Mouse (Mus musculus) midbrain, embryonic 13.5 days (tissue): ENCODE data around the gene Hpcal1. TPM values are rescaled to one million over a fixed set of nuclear protein-coding genes. Genes with fewer than 3 reads are reported as not detected.
A peak's percentile ranks its signal among the peaks of the same experiment; 100 is the strongest.

Experiments
- ATAC-seq: fragments of 200-750 bp; cut with Nextera tagmentation; 2 replicates; pipeline ENCODE4 v1.8.0; 2017; ENCODE audit warnings: mild to moderate bottlenecking, moderate TSS enrichment, moderate library complexity
- H3K27ac ChIP-seq: fragments of 300-500 bp; sonication (generic); 2 replicates; pipeline ENCODE4 v1.5.1; 2015; ENCODE audit warnings: inconsistent platforms, mild to moderate bottlenecking, moderate library complexity
- H3K27me3 ChIP-seq: fragments of 300-500 bp; sonication (generic); 2 replicates; pipeline ENCODE4 v1.6.1; 2015; ENCODE audit warnings: mild to moderate bottlenecking, inconsistent platforms
- H3K36me3 ChIP-seq: fragments of 300-500 bp; sonication (generic); 2 replicates; pipeline ENCODE4 v1.6.1; 2015; ENCODE audit warnings: mild to moderate bottlenecking, inconsistent platforms
- H3K4me1 ChIP-seq: fragments of 300-500 bp; sonication (generic); replicated peaks from 2 replicates; pipeline ENCODE4 v1.6.1; 2015; ENCODE audit warnings: inconsistent platforms
- H3K4me2 ChIP-seq: fragments of 300-500 bp; sonication (generic); replicated peaks from 2 replicates; pipeline ENCODE4 v1.6.1; 2015; ENCODE audit warnings: moderate library complexity, mild to moderate bottlenecking, inconsistent platforms
- H3K4me3 ChIP-seq: fragments of 300-500 bp; sonication (generic); replicated peaks from 2 replicates; pipeline ENCODE4 v1.5.1; 2015; ENCODE audit warnings: mild to moderate bottlenecking, inconsistent platforms
- H3K9ac ChIP-seq: fragments of 300-500 bp; sonication (generic); replicated peaks from 2 replicates; pipeline ENCODE4 v1.6.1; 2015; ENCODE audit warnings: mild to moderate bottlenecking, inconsistent platforms
- H3K9me3 ChIP-seq: fragments of 300-500 bp; sonication (generic); 2 replicates; pipeline ENCODE4 v1.6.1; 2016; ENCODE audit warnings: mild to moderate bottlenecking, inconsistent platforms
- WGBS: fragments of 180-500 bp; shearing (Covaris S2); methylation state at CpG from one replicate; pipeline ENCODE4 v1.1.7; 2015; 5-methylcytosine and 5-hydroxymethylcytosine counted together
- polyA plus RNA-seq: library from polyadenylated mRNA; unstranded; fragments of >200 nt; fragmentation: Nextera tagmentation; extraction: Ambion mirVana; gene quantifications from 2 replicates; pipeline ENCODE4 v1.2.1, GENCODE M21; 2015

Gene Hpcal1
- polyA plus RNA-seq, 1 experiment from 2014 or later: 50.7 TPM

GRCm38 (mm10) chr12:17703866-17704265 lies 13.2 kb downstream of the Hpcal1 start:
- H3K4me3 ChIP-seq: no peak overlapping the region
- H3K36me3 ChIP-seq: no peaks in the 10 kb centered on the region
- H3K9me3 ChIP-seq: no peaks in the 10 kb centered on the region
- H3K9ac ChIP-seq: no peak overlapping the region
- H3K27ac ChIP-seq: no peak overlapping the region
- peaks cover 22% of the 10 kb centered on the region for H3K4me1 ChIP-seq
- 99% methylated on average over 3 of the region's 3 CpGs for WGBS
- no peaks in the 10 kb centered on the region for H3K27me3 ChIP-seq
- H3K4me2 ChIP-seq: no peak overlapping the region
- ATAC-seq: no peak

DNA sequence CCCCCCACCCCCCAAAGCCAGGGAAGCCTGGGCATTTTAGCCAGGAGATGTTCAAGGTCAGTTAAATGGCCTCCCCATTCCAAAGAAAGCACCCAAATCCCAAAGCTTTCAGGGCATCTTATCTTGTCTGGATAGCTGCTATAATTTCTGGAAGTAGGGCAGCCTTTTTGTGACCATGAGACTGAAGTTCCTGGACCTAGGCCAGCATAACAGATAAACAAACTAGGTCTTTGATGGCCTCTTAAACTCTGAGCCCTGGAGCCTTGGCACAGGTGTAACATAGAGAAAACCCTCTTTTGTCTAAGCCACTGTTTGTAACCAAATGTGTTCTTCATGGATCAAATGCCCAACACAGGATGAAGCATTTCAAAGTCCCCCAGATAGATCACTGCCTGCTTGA lies 16.8 kb downstream of the Hpcal1 start:
- H3K4me3 ChIP-seq: no peak overlapping the region
- ATAC-seq: no peak
- H3K9me3 ChIP-seq: no peaks in the 10 kb centered on the region
- no peaks in the 10 kb centered on the region for H3K27me3 ChIP-seq
- no peak overlapping the region for H3K27ac ChIP-seq
- H3K4me2 ChIP-seq: no peak overlapping the region
- peaks cover 26% of the 10 kb centered on the region for H3K4me1 ChIP-seq
- H3K9ac ChIP-seq: no peak overlapping the region
- H3K36me3 ChIP-seq: no peaks in the 10 kb centered on the region

DNA sequence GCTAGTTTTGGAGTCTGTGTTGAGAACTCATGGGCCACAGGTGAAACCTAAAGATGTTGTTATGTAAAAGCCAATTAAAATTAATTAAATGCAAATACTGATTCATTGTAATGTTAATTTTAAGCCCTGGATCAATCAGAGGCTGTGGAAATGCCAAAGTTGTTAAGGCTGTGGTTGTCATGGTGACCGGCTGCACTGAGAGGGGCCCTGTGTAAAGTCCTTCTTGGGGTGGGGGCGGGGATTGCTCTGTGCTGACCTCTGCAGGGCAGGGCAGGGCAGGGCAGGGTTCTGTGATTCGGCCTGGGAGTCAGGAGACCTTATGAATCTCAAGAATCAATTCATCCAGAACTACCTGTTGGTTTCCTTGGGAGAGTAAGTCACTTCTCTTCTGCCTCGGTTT lies 18.8 kb downstream of the Hpcal1 start:
- peak; percentile 53 for ATAC-seq
- H3K27ac ChIP-seq: no peak overlapping the region
- H3K9me3 ChIP-seq: no peaks in the 10 kb centered on the region
- H3K9ac ChIP-seq: no peak overlapping the region
- WGBS: 5% methylated on average over 4 of the region's 4 CpGs
- no peak overlapping the region for H3K4me3 ChIP-seq
- no peak overlapping the region for H3K4me2 ChIP-seq
- H3K36me3 ChIP-seq: no peaks in the 10 kb centered on the region
- H3K4me1 ChIP-seq: peaks cover 26% of the 10 kb centered on the region
- H3K27me3 ChIP-seq: no peaks in the 10 kb centered on the region

GRCm38 (mm10) chr12:17709926-17710746 lies 19.5 kb downstream of the Hpcal1 start:
- peak; percentile 22; the same call in 1 of the 2 replicates for ATAC-seq
- no peaks in the 10 kb centered on the region for H3K36me3 ChIP-seq
- 74% methylated on average over 17 of the region's 17 CpGs for WGBS
- H3K4me1 ChIP-seq: peaks cover 26% of the 10 kb centered on the region
- H3K9me3 ChIP-seq: no peaks in the 10 kb centered on the region
- H3K4me2 ChIP-seq: no peak overlapping the region
- no peak overlapping the region for H3K27ac ChIP-seq
- H3K4me3 ChIP-seq: no peak overlapping the region
- no peaks in the 10 kb centered on the region for H3K27me3 ChIP-seq
- H3K9ac ChIP-seq: no peak overlapping the region

GRCm38 (mm10) chr12:17710747-17711092 lies 20.1 kb downstream of the Hpcal1 start:
- no peaks in the 10 kb centered on the region for H3K9me3 ChIP-seq
- 71% methylated on average over 3 of the region's 3 CpGs for WGBS
- H3K27ac ChIP-seq: no peak overlapping the region
- no peaks in the 10 kb centered on the region for H3K36me3 ChIP-seq
- H3K4me3 ChIP-seq: no peak overlapping the region
- H3K4me2 ChIP-seq: no peak overlapping the region
- no peak for ATAC-seq
- H3K4me1 ChIP-seq: peaks cover 26% of the 10 kb centered on the region
- no peak overlapping the region for H3K9ac ChIP-seq
- H3K27me3 ChIP-seq: no peaks in the 10 kb centered on the region

DNA sequence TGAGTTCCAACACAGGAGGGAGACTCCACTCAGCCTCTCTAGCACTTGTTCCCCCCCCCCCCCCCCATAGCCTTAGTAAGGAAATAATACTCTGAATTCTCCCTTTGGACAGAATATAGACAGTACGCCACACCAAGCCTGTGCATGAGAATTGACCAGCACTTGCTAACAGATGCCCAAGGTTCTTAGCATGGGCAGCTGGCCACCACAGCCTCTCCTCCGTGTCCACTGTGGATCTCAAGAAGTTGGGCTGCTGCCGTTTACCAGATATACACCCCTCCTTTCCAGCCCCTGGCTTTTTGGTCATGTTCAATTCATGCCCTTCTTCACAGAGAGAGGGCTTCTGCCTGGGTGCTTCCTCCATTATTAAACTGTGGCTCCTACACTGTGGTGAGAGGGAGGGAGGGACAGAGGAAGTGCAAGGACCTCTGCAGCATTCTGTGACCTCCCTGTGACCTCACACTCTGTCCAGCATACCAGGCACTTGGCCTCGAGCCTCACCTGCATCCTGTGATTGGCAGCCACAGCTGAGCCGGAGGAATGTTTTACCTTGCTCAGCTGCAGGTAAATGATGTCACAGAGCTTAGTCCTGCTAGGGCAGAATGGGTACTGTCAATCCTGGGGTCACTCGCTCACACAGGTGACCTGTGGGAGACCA lies 21.2 kb downstream of the Hpcal1 start:
- Histone ChIP-seq H3K9me3 (no peaks in the 10 kb centered on the region), H3K4me2 (no peak overlapping the region), H3K36me3 (no peaks in the 10 kb centered on the region), H3K9ac (no peak overlapping the region), H3K4me3 (no peak overlapping the region), H3K27ac (no peak overlapping the region), H3K4me1 (peaks cover 26% of the 10 kb centered on the region), H3K27me3 (no peaks in the 10 kb centered on the region)
- no peak for ATAC-seq
- 82% methylated on average over 6 of the region's 6 CpGs for WGBS

DNA sequence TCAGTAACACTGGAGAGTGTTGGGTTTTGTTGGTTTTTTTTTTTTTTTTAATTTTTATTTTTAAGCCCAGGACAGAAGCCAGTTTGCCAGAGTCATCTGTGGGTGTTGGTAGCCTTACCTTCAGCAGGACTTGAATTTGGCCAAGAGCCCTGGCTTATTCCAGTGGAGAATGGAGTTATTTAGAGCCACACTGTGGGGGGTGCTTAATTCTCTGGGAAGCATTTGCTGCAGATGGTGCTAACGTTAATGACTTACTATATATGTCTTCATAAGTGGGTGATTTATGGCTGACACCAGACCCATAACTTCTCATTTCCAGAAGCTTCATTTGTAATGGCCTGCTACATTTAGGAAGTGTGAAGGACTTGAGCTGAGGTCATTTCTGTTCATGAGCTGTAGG lies 21.9 kb downstream of the Hpcal1 start:
- WGBS: 53% methylated on average over 1 of the region's 1 CpGs
- Histone ChIP-seq H3K27me3 (no peaks in the 10 kb centered on the region), H3K4me3 (no peak overlapping the region), H3K9me3 (no peaks in the 10 kb centered on the region), H3K27ac (no peak overlapping the region), H3K4me2 (no peak overlapping the region), H3K9ac (no peak overlapping the region), H3K36me3 (no peaks in the 10 kb centered on the region), H3K4me1 (peaks cover 26% of the 10 kb centered on the region)
- ATAC-seq: no peak

DNA sequence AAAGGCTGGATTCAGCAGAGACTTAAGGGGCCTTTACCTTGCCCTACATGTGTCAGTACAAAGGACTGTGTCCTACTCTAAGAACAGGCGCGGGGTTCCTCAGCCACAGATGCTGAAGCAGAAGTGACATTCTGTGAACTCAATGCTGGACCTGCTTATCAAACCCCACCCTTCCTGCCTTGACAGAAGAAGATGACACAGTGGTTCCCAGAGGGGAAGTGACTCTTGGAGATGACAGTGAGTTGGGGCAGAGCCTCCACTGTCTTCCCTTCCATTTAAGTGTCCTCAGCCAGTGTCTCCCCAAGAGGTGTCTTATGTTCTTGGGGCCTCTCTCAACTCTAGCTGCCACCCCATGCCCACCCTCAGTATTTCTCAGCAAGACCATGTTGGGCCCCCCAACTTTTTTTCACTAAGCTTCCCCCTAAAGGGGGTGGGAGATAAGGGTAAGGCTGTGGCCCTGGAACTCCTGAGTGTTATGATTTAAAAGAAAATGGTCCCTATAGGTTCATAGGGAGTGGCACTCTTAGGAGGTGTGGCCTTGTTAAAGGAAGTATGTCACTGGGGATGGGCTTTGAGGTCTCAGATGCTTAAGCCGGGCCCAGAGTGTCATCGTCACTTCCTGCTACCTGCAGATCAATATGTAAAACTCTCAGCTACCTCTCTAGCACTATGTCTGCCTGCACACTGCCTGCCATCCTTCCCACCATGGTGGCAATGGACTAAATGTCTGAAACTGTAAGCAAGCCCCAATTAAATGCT lies 25.2 kb downstream of the Hpcal1 start:
- ATAC-seq: no peak
- no peaks in the 10 kb centered on the region for H3K27me3 ChIP-seq

DNA sequence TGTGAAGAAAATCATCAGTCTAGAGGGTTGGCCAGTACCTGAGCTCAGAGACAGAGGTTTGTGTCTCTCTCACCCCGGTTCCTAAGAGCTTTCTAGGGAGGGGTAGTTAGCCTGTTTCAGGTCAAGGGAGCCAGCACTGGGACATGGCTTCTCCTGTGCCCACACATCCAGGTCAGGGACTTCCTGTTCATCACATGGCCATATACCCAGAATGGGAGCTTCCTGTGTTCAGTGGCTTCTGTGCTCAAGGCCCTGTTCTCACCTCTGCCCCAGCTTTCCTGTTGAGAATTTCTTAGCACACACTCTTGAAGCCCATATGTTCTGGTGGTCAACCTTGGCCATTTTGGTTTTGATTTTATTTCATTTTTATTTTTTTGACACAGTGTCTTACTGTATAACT lies 26.6 kb downstream of the Hpcal1 start:
- ATAC-seq: no peak
- Histone ChIP-seq H3K27me3 (no peaks in the 10 kb centered on the region), H3K4me1 (no peaks in the 10 kb centered on the region), H3K27ac (no peak overlapping the region), H3K9me3 (no peaks in the 10 kb centered on the region), H3K36me3 (no peaks in the 10 kb centered on the region), H3K4me3 (no peak overlapping the region), H3K9ac (no peak overlapping the region), H3K4me2 (no peak overlapping the region)
- WGBS: 93% methylated on average over 1 of the region's 1 CpGs

More for the DNA sequence above, 25.2 kb downstream of the Hpcal1 start:
- H3K36me3 ChIP-seq: no peaks in the 10 kb centered on the region
- H3K4me1 ChIP-seq: peaks cover 1% of the 10 kb centered on the region
- no peak overlapping the region for H3K27ac ChIP-seq
- 92% methylated on average over 4 of the region's 4 CpGs for WGBS
- no peak overlapping the region for H3K4me3 ChIP-seq
- no peak overlapping the region for H3K4me2 ChIP-seq
- no peak overlapping the region for H3K9ac ChIP-seq
- H3K9me3 ChIP-seq: no peaks in the 10 kb centered on the region

DNA sequence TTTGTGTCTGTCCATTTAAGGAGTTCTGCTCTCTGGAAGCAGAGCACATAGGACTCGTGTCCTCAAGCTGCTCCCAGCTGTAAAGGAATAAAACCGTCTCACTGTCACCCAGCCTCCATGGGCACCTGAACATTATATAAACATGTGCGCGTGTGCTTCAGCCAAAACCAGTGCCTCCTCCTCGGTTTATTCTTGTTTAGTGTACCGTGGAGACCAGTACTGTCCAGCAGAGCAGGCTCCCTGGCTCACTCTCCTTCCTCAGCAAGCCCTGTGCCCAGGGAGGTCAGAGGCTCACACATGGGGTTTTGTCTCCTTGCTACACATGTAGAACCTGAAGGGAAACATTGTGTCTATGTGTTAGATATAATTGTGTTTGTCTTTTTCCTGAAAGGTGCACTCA lies 27.5 kb downstream of the Hpcal1 start:
- Histone ChIP-seq H3K4me1 (no peaks in the 10 kb centered on the region), H3K4me2 (no peak overlapping the region), H3K27ac (no peak overlapping the region), H3K27me3 (no peaks in the 10 kb centered on the region), H3K36me3 (no peaks in the 10 kb centered on the region), H3K9ac (no peak overlapping the region), H3K4me3 (no peak overlapping the region), H3K9me3 (no peaks in the 10 kb centered on the region)
- WGBS: 82% methylated on average over 6 of the region's 6 CpGs
- no peak for ATAC-seq

DNA sequence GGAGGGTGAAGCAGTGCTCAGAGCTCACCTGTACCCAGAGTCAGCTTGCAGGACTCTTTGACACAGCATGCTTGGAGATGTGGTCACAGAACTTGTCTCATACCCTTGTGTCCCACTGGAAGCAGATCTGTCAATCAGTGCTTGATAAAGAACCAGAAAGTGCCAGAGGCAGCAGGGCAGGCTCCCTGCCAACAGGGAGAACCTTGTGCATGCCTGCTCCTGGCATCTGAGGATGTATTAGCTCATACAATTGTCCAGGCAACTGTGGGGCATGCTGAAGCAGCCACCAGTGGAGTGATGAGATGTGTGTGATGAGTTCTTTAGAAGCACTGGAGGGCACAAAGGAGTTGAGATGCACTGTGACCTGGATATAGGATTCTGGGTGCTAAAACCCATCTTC lies 30.4 kb downstream of the Hpcal1 start:
- Histone ChIP-seq H3K4me1 (peaks cover 6% of the 10 kb centered on the region), H3K4me3 (no peak overlapping the region), H3K4me2 (no peak overlapping the region), H3K27me3 (no peaks in the 10 kb centered on the region), H3K27ac (no peak overlapping the region), H3K9me3 (no peaks in the 10 kb centered on the region), H3K9ac (no peak overlapping the region), H3K36me3 (no peaks in the 10 kb centered on the region)
- no peak for ATAC-seq

- H3K4me3 ChIP-seq: no peak overlapping the region
- 91% methylated on average over 13 of the region's 13 CpGs for WGBS
- no peaks in the 10 kb centered on the region for H3K9me3 ChIP-seq
- ATAC-seq: no peak
- peaks cover 20% of the 10 kb centered on the region for H3K4me1 ChIP-seq
- H3K9ac ChIP-seq: no peak overlapping the region
- H3K4me2 ChIP-seq: no peak overlapping the region
- no peak overlapping the region for H3K27ac ChIP-seq
- no peaks in the 10 kb centered on the region for H3K36me3 ChIP-seq
- H3K27me3 ChIP-seq: no peaks in the 10 kb centered on the region
Measured at GRCm38 (mm10) chr12:17722452-17723181, 32.0 kb downstream of the Hpcal1 start.
